Mouse (Mus musculus) lung, embryonic 15.5 days (tissue): Measurements from ENCODE around the gene Cdh7. TPM values are rescaled to one million over a fixed set of nuclear protein-coding genes. Genes with fewer than 3 reads are reported as not detected.
"Not testable (repeated sequence)": the region's sequence is repeated elsewhere in the genome, so short reads cannot be mapped to it uniquely, and the experiment has no call there.

ENCODE experiments used
- ATAC-seq: fragments of 200-750 bp; cut with Nextera tagmentation; 2 replicates; pipeline ENCODE4 v1.8.0; 2017; ENCODE audit warnings: moderate number of reproducible peaks, borderline replicate concordance; ENCODE audit not compliant: low FRiP score, low TSS enrichment; ENCODE audit errors: extremely low read depth
- H3K27ac ChIP-seq: fragments of 300-500 bp; sonication (generic); 2 replicates; pipeline ENCODE4 v1.5.1; 2015; ENCODE audit warnings: moderate library complexity, mild to moderate bottlenecking, inconsistent platforms
- H3K27me3 ChIP-seq: fragments of 300-500 bp; sonication (generic); 2 replicates; pipeline ENCODE4 v1.6.1; 2015; ENCODE audit warnings: inconsistent platforms
- H3K36me3 ChIP-seq: fragments of 300-500 bp; sonication (generic); 2 replicates; pipeline ENCODE4 v1.6.1; 2015; ENCODE audit warnings: inconsistent platforms
- H3K4me1 ChIP-seq: fragments of 300-500 bp; sonication (generic); 2 replicates; pipeline ENCODE4 v1.6.1; 2015; ENCODE audit warnings: inconsistent platforms
- H3K4me2 ChIP-seq: fragments of 300-500 bp; sonication (generic); 2 replicates; pipeline ENCODE4 v1.6.1; 2015; ENCODE audit warnings: inconsistent platforms, mild to moderate bottlenecking, moderate library complexity
- H3K4me3 ChIP-seq: fragments of 300-500 bp; sonication (generic); 2 replicates; pipeline ENCODE4 v1.5.1; 2015; ENCODE audit warnings: mild to moderate bottlenecking, inconsistent platforms
- H3K9ac ChIP-seq: fragments of 300-500 bp; sonication (generic); 2 replicates; pipeline ENCODE4 v1.6.1; 2015; ENCODE audit warnings: inconsistent platforms
- H3K9me3 ChIP-seq: fragments of 300-500 bp; sonication (generic); 2 replicates; pipeline ENCODE4 v1.6.1; 2016; ENCODE audit warnings: inconsistent platforms
- WGBS: fragments of 180-500 bp; shearing (Covaris S2); methylation state at CpG from one replicate; pipeline ENCODE4 v1.1.7; 2015; 5-methylcytosine and 5-hydroxymethylcytosine counted together
- polyA plus RNA-seq: library from polyadenylated mRNA; unstranded; fragments of >200 nt; fragmentation: Nextera tagmentation; extraction: Ambion mirVana; gene quantifications from 2 replicates; pipeline ENCODE4 v1.2.1, GENCODE M21; 2015

Gene Cdh7
- polyA plus RNA-seq, 1 experiment from 2014 or later, result not detected

DNA sequence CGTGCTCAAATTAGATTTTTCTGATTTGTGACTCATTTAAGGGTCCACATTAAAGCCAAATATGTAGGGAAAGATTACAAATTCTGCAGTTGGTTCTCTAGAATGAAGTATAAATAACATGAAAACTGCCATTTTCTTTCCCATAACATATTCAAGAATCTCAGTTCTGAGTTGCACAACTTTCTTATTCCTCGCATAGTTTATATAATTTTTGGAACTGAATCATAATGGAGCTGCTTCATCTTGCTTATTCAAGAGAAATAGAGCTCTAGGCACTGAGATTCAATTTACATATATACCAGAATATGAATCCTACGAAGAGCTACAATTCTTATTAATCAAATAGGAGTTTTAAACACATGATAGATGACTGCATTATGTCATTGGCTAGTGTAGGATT lies 22.8 kb downstream of the Cdh7 start:
- Histone ChIP-seq H3K4me2 (no peak overlapping the region), H3K4me3 (no peak overlapping the region), H3K9me3 (no peaks in the 10 kb centered on the region), H3K9ac (no peak overlapping the region), H3K36me3 (no peaks in the 10 kb centered on the region), H3K27me3 (no peaks in the 10 kb centered on the region), H3K27ac (no peak overlapping the region), H3K4me1 (no peaks in the 10 kb centered on the region)
- no peak for ATAC-seq
- WGBS, result 61% methylated on average over 3 of the region's 3 CpGs

DNA sequence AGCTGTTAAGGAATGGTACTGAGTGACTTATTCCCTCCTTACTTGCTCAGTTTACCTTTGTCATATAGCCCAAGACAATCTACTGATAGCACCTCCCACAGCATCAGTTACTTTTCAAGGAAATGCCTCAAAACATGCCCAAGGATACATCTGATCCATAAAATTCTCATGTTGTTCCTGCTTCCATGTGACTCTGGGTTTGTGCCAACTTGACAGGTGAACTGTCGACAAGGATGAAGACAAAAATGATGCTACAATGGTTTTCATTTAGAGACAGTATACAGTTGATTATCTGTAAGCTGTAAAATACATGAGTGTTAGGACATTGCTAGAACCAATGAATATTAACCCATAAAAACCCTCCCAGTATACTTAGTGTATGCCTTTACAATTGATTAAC lies 29.9 kb downstream of the Cdh7 start:
- 79% methylated on average over 1 of the region's 1 CpGs for WGBS
- no peak for ATAC-seq
- H3K9me3 ChIP-seq, result no peaks in the 10 kb centered on the region
- H3K27me3 ChIP-seq, result no peaks in the 10 kb centered on the region
- H3K4me1 ChIP-seq, result no peaks in the 10 kb centered on the region
- H3K4me2 ChIP-seq, result no peak overlapping the region
- H3K9ac ChIP-seq, result no peak overlapping the region
- H3K36me3 ChIP-seq, result no peaks in the 10 kb centered on the region
- no peak overlapping the region for H3K27ac ChIP-seq
- H3K4me3 ChIP-seq, result no peak overlapping the region

DNA sequence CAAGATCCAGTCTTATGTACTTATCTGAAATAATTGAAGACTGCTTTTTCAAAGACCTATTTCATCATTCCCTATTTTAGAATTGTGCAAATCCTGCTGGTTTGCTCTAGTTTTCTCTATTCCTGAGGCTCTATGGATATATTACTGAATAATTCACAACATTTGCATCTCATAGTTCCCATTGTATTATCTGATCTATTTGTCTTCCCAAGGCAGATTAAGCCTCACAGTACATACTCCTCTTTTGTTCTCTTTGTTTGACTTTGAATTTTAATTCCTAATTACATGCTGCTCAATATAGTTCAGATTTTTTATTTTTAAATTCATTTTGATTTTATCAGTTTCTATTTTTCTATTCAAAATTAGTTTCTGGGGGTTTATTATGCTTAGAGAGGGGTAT lies 74.1 kb downstream of the Cdh7 start:
- H3K27me3 ChIP-seq, result no peaks in the 10 kb centered on the region

DNA sequence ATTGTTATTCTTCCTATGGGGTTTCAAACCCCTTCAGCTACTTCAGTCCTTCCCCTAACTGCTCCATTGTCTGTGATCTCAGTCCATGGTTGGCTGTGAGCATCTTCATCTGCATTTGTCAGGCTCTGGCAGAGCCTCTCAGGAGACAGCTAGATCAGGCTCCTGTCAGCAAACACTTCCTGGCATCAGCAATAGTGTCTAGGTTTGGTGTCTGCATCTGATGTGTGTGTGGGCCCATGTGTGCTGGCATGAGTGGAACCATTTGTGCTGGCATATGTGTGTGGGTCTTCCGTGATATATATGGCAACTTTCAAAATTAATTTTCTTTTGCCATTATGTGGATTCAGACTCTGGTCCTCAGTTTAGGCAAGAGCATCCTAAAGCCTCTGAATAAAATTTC lies 85.2 kb downstream of the Cdh7 start:
- H3K4me2 ChIP-seq, result no peak overlapping the region
- no peak for ATAC-seq
- H3K9me3 ChIP-seq, result no peaks in the 10 kb centered on the region
- WGBS, result 93% methylated on average over 1 of the region's 1 CpGs
- H3K27ac ChIP-seq, result no peak overlapping the region
- no peaks in the 10 kb centered on the region for H3K36me3 ChIP-seq
- H3K4me1 ChIP-seq, result no peaks in the 10 kb centered on the region
- H3K9ac ChIP-seq, result no peak overlapping the region
- no peak overlapping the region for H3K4me3 ChIP-seq
- no peaks in the 10 kb centered on the region for H3K27me3 ChIP-seq

More for the DNA sequence above, 74.1 kb downstream of the Cdh7 start:
- Histone ChIP-seq H3K9ac (no peak overlapping the region), H3K27ac (no peak overlapping the region), H3K4me1 (no peaks in the 10 kb centered on the region), H3K4me3 (no peak overlapping the region), H3K36me3 (no peaks in the 10 kb centered on the region), H3K4me2 (no peak overlapping the region), H3K9me3 (no peaks in the 10 kb centered on the region)
- ATAC-seq, result no peak

DNA sequence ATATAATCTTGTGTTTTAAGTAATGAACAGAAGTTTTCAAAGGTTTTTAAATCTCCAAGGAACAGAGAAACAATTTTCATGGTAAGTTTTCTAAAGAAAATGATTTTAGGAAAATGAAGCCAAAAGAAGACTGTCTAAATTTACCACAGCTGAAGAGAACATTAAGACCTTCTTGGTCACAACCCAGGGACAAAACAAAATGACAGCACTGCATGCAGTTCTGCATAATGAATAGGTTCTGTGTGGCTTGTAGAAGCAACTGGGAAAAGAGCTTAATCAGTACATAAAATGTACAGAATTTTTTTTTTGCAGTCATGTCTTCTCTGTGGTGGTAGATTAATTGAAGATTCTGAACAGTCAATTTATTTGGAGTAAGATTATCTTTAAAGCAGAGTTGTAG lies 96.2 kb downstream of the Cdh7 start:
- no peak overlapping the region for H3K4me2 ChIP-seq
- no peak for ATAC-seq
- no peak overlapping the region for H3K9ac ChIP-seq
- no peaks in the 10 kb centered on the region for H3K36me3 ChIP-seq
- H3K4me3 ChIP-seq, result no peak overlapping the region
- no peaks in the 10 kb centered on the region for H3K9me3 ChIP-seq
- H3K27ac ChIP-seq, result no peak overlapping the region
- no peaks in the 10 kb centered on the region for H3K4me1 ChIP-seq
- no peaks in the 10 kb centered on the region for H3K27me3 ChIP-seq

DNA sequence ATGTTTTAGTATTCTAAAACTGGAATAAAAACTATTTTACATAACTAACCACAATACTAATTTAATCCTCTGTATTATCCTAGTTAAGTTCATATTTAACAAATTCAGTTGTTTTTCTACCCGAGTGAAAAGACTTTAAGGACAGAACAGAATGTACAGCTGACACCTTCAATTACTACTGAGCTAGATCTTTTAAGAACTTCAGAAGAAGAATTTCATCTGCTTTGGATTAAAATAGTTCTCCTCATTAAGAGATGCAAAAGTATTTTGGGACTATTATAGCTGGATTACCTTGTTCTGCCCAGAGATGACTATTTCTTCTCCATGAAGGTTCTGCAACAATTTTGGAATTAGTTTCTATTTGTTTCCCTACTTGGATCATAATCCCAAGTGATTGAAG lies 135.8 kb downstream of the Cdh7 start:
- ATAC-seq, result no peak
- H3K27me3 ChIP-seq, result no peaks in the 10 kb centered on the region
- H3K36me3 ChIP-seq, result no peaks in the 10 kb centered on the region
- H3K9me3 ChIP-seq, result no peaks in the 10 kb centered on the region
- no peaks in the 10 kb centered on the region for H3K4me1 ChIP-seq
- no peak overlapping the region for H3K4me2 ChIP-seq
- no peak overlapping the region for H3K4me3 ChIP-seq
- H3K27ac ChIP-seq, result no peak overlapping the region
- no peak overlapping the region for H3K9ac ChIP-seq
- WGBS, result 70% methylated on average over 1 of the region's 1 CpGs

DNA sequence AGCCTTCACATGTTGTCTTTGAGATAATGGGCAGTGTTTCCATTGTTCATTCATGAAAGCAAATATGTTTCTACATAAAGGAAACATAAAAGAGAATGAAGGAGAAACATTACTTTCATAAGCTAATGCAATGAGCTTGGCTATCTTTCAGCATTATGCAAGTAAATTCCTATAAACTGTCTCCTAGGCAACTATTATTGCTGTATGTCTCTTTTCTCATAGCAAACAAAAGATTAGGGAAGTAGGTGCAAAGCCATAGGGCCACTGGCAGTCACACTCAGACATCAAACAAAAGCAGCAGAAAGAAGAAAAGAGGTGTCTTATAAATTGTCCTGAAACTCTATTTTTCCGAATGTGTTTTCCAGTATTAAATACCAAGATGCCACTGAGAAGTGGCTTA lies 136.6 kb downstream of the Cdh7 start:
- Histone ChIP-seq H3K9ac (no peak overlapping the region), H3K36me3 (no peaks in the 10 kb centered on the region), H3K4me1 (no peaks in the 10 kb centered on the region), H3K9me3 (no peaks in the 10 kb centered on the region), H3K27me3 (no peaks in the 10 kb centered on the region), H3K4me3 (no peak overlapping the region), H3K27ac (no peak overlapping the region), H3K4me2 (no peak overlapping the region)
- no peak for ATAC-seq
- WGBS, result 56% methylated on average over 1 of the region's 1 CpGs

DNA sequence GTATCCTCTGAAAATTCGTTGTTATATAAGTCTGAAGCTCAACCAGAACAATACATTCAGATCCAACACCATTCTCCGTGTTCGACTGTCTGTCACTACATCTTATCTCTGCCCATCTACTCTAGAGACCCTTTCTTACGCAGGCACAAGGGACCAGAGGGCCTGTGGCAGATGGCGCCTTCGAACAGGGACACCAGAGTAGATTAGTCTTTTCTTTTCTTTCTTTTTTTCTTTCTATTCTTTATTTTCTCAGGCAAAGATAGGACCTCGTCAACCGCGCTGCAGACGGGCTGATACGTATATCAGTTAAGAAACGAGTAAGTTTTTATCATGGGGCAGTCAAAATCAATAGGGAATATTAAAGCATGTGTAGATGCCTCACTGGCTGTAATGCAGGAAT lies 189.2 kb downstream of the Cdh7 start:
- H3K4me1 ChIP-seq, ATAC-seq, H3K4me3 ChIP-seq, H3K4me2 ChIP-seq, H3K36me3 ChIP-seq, H3K27ac ChIP-seq, H3K27me3 ChIP-seq, H3K9ac ChIP-seq, H3K9me3 ChIP-seq: not testable (repeated sequence)
- 90% methylated on average over 7 of the region's 12 CpGs for WGBS
